Comparison of ENCODE assay signal across 10 mouse cellular contexts in the genomic region with DNA sequence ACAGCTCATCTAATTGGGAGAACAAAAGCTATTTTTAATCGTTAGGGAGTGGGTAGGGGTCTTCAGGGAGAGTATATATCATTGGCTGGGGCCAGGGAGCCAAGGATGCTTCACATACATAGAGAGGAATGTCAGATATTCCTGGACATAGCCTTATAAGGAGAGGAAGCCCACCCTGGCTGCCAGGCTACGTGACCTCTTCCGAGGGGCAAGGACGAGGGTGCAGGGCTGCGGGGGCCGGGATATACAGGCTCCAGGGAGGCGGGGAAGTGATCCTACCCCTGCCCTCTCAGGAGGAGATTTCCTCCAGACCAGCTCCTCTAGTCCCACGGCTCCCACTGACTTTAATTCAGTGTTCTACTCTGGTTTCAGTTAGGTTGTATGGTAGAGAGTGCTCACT. TPM values are rescaled to one million over a fixed set of nuclear protein-coding genes. Genes with fewer than 3 reads are reported as not detected.
DNase-seq lines count a peak whose midpoint lies in the region; ATAC-seq lines count a peak whose summit lies in the region.
"Had no signal": no experiment of that assay in that cellular context is flagged by ENCODE, and none has a peak within 500 bp of the region (broad histone marks: within the 10 kb centered on the region; RNA-seq: fewer than 3 reads in every experiment).

No protein-coding gene starts in this region.

- no peak overlapping the region for H3K4me3 ChIP-seq in kidney, embryonic 15.5 days (replicated peaks)
- no peak overlapping the region for H3K4me3 ChIP-seq in embryonic facial prominence, embryonic 10.5 days
- no peak overlapping the region for H3K4me3 ChIP-seq in heart, embryonic 16.5 days (ENCODE audit: low read length)
- H3K4me3 ChIP-seq in liver, embryonic 15.5 days (replicated peaks): no peak overlapping the region
- H3K4me3 ChIP-seq: neural tube, embryonic 12.5 days had no signal

- H3K36me3 ChIP-seq in kidney, embryonic 15.5 days: peaks cover 21% of the 10 kb centered on the region
- H3K36me3 ChIP-seq in embryonic facial prominence, embryonic 10.5 days (replicated peaks): peaks cover 33% of the 10 kb centered on the region
- peaks cover 11% of the 10 kb centered on the region; the same call in 1 of the 2 replicates for H3K36me3 ChIP-seq in heart, embryonic 16.5 days (ENCODE audit: control insufficient read depth, insufficient read depth)
- no peaks in the 10 kb centered on the region for H3K36me3 ChIP-seq in liver, embryonic 15.5 days (replicated peaks)
- H3K36me3 ChIP-seq: neural tube, embryonic 12.5 days had no signal

- H3K27me3 ChIP-seq in kidney, embryonic 15.5 days: no peaks in the 10 kb centered on the region
- no peaks in the 10 kb centered on the region for H3K27me3 ChIP-seq in embryonic facial prominence, embryonic 10.5 days (replicated peaks; ENCODE audit: low read depth, poor library complexity, severe bottlenecking)
- H3K27me3 ChIP-seq in heart, embryonic 16.5 days (ENCODE audit: control insufficient read depth, insufficient read depth, low read length): no peaks in the 10 kb centered on the region
- H3K27me3 ChIP-seq in liver, embryonic 15.5 days: no peaks in the 10 kb centered on the region
- H3K27me3 ChIP-seq: neural tube, embryonic 12.5 days had no signal

- peak; percentile 72 for ATAC-seq in kidney, embryonic 15.5 days (replicated peaks; ENCODE audit: low FRiP score)
- ATAC-seq in heart, embryonic 16.5 days (replicated peaks; ENCODE audit: extremely low read depth, insufficient read depth, low FRiP score): peak; percentile 59
- no peak for ATAC-seq in liver, embryonic 15.5 days (ENCODE audit: insufficient read depth)
- no peak for ATAC-seq in inflammation-experienced regulatory T-cells, adult 6 months

- DNase-seq in kidney, adult 11 months: no peak
- peak; percentile 70 for DNase-seq in embryonic facial prominence, embryonic 10.5 days (ENCODE audit: low spot score)
- no peak for DNase-seq in left cerebral cortex, adult 9 months (ENCODE audit: low spot score in 2 of 2)
- DNase-seq: adrenal gland, adult 2 months; cerebellum, postnatal 25 days had no signal

- no peaks in the 10 kb centered on the region for H3K9me3 ChIP-seq in kidney, embryonic 15.5 days (replicated peaks)
- H3K9me3 ChIP-seq in embryonic facial prominence, embryonic 10.5 days: no peaks in the 10 kb centered on the region
- H3K9me3 ChIP-seq in heart, embryonic 16.5 days (replicated peaks; ENCODE audit: control insufficient read depth, low read length): no peaks in the 10 kb centered on the region
- no peaks in the 10 kb centered on the region for H3K9me3 ChIP-seq in liver, embryonic 15.5 days (replicated peaks)
- H3K9me3 ChIP-seq: neural tube, embryonic 12.5 days had no signal

- peak overlapping the region; percentile 92 for H3K27ac ChIP-seq in kidney, embryonic 15.5 days
- H3K27ac ChIP-seq in embryonic facial prominence, embryonic 10.5 days (replicated peaks): peak overlapping the region; percentile 79
- H3K27ac ChIP-seq in heart, embryonic 16.5 days (ENCODE audit: low read length): peak overlapping the region; percentile 92
- peak overlapping the region; percentile 45 for H3K27ac ChIP-seq in liver, embryonic 15.5 days (replicated peaks)
- H3K27ac ChIP-seq: neural tube, embryonic 12.5 days had no signal

- H3K4me1 ChIP-seq in kidney, embryonic 15.5 days: peaks cover 47% of the 10 kb centered on the region
- H3K4me1 ChIP-seq in embryonic facial prominence, embryonic 10.5 days: peaks cover 38% of the 10 kb centered on the region
- peaks cover 60% of the 10 kb centered on the region for H3K4me1 ChIP-seq in heart, embryonic 16.5 days (ENCODE audit: control insufficient read depth, insufficient read depth, low read length)
- peaks cover 48% of the 10 kb centered on the region for H3K4me1 ChIP-seq in liver, embryonic 15.5 days (replicated peaks)

- 6% methylated on average over 8 of the region's 8 CpGs for WGBS in kidney, embryonic 15.5 days
- WGBS in embryonic facial prominence, embryonic 10.5 days: 25% methylated on average over 8 of the region's 8 CpGs
- 4% methylated on average over 8 of the region's 8 CpGs for WGBS in heart, embryonic 16.5 days
- 38% methylated on average over 8 of the region's 8 CpGs for WGBS in liver, embryonic 15.5 days (ENCODE audit: insufficient replicate concordance)

- H3K9ac ChIP-seq in kidney, embryonic 15.5 days: no peak overlapping the region
- H3K9ac ChIP-seq in heart, embryonic 16.5 days (ENCODE audit: low read length): peak overlapping the region; percentile 51
- no peak overlapping the region for H3K9ac ChIP-seq in liver, embryonic 15.5 days
- H3K9ac ChIP-seq: neural tube, embryonic 12.5 days had no signal

- peak overlapping the region; percentile 17; the same call in 1 of the 2 replicates for H3K4me2 ChIP-seq in kidney, embryonic 15.5 days
- H3K4me2 ChIP-seq in heart, embryonic 16.5 days (ENCODE audit: low read depth, low read length): peak overlapping the region; percentile 40
- H3K4me2 ChIP-seq in liver, embryonic 15.5 days: no peak overlapping the region
- H3K4me2 ChIP-seq: neural tube, embryonic 12.5 days had no signal

RNA-seq across cellular contexts. Expression of a gene that starts 10.7 kb away (rescaled TPM):
- polyA plus RNA-seq in kidney, embryonic 15.5 days (2015; fragmentation: Nextera tagmentation; extraction: Ambion mirVana): 30.1 and 34.6 TPM in 2 replicates
- polyA plus RNA-seq in embryonic facial prominence, embryonic 10.5 days (2016; fragmentation: Nextera tagmentation; extraction: Ambion mirVana): 25.9 and 27.2 TPM in 2 replicates
- 98.0 and 133 TPM in 2 replicates for polyA plus RNA-seq in heart, embryonic 16.5 days (2015; fragmentation: Nextera tagmentation; extraction: Ambion mirVana)
- 13.0 and 15.6 TPM in 2 replicates for polyA plus RNA-seq in liver, embryonic 15.5 days (2015; fragmentation: Nextera tagmentation; extraction: Ambion mirVana)
- polyA plus RNA-seq in inflammation-experienced regulatory T-cells, adult 6 months (2017; shearing (Covaris generic)): 10 to 100 TPM; 14.8 to 40.1 (median 36.0) TPM

Comparison
In these comparisons a context has a peak if more than half of its experiments do, and no peak if none do; other contexts are left out.
1. ATAC-seq: peak in kidney, embryonic 15.5 days (single experiment) and heart, embryonic 16.5 days (single experiment); none in liver, embryonic 15.5 days (single experiment) and inflammation-experienced regulatory T-cells, adult 6 months (single experiment).
2. Peak in every context shown above with its lines, with median percentiles within 50 percentile points of each other: H3K27ac ChIP-seq.